Mouse (Mus musculus) MEL (cell line): ENCODE results near the gene Copg1.

Experiments
- CTCF ChIP-seq, 3 experiments: IDR thresholded peaks in 2 of 3; conservative IDR thresholded peaks in 1 of 3; 2 replicates each; pipeline ENCODE4 v1.5.1; 2011 to 2012; ENCODE audit warnings: low read length in 3 of 3, low read depth in 2 of 3, mild to moderate bottlenecking in 2 of 3, improper control_type of control experiment in 1 of 3, inconsistent platforms in 1 of 3, mixed read lengths in 1 of 3, moderate library complexity in 1 of 3; ENCODE audit not compliant: control insufficient read depth in 1 of 3, insufficient read depth in 1 of 3, poor library complexity in 1 of 3, severe bottlenecking in 1 of 3
- EP300 ChIP-seq, 2 experiments: IDR thresholded peaks; 2 replicates each; pipeline ENCODE4 v1.6.1; 2011; ENCODE audit warnings: improper control_type of control experiment in 2 of 2, low read length in 2 of 2, low read depth in 1 of 2, mild to moderate bottlenecking in 1 of 2
- ETS1 ChIP-seq: IDR thresholded peaks from 2 replicates; pipeline ENCODE4 v1.6.1; 2012; ENCODE audit warnings: low read depth, mild to moderate bottlenecking, inconsistent platforms, low read length, improper control_type of control experiment, moderate library complexity
- JUND ChIP-seq: IDR thresholded peaks from 2 replicates; pipeline ENCODE4 v1.6.1; 2011; ENCODE audit warnings: low read depth, mild to moderate bottlenecking, improper control_type of control experiment, low read length
- POLR2A ChIP-seq, 2 experiments: IDR thresholded peaks; 2 replicates each; pipeline ENCODE4 v1.6.1; 2011 to 2012; ENCODE audit warnings: low read length in 2 of 2, mild to moderate bottlenecking in 2 of 2, control low read depth in 1 of 2, improper control_type of control experiment in 1 of 2, low read depth in 1 of 2, moderate library complexity in 1 of 2; ENCODE audit not compliant: control insufficient read depth in 1 of 2, insufficient read depth in 1 of 2, poor library complexity in 1 of 2
- POLR2AphosphoS2 ChIP-seq: IDR thresholded peaks from 2 replicates; pipeline ENCODE4 v1.6.1; 2011; ENCODE audit warnings: low read length, improper control_type of control experiment
- POLR2AphosphoS5 ChIP-seq: IDR thresholded peaks from 2 replicates; pipeline ENCODE4 v1.6.1; 2012; ENCODE audit warnings: low read depth, borderline replicate concordance, mild to moderate bottlenecking, inconsistent platforms, low read length, moderate library complexity, mixed read lengths
- SIN3A ChIP-seq: IDR thresholded peaks from 2 replicates; pipeline ENCODE4 v1.6.1; 2012; ENCODE audit warnings: low read length, improper control_type of control experiment, inconsistent platforms
- SMC3 ChIP-seq: IDR thresholded peaks from 2 replicates; pipeline ENCODE4 v1.6.1; 2011; ENCODE audit warnings: low read depth, low read length, improper control_type of control experiment
- ZC3H11A ChIP-seq: IDR thresholded peaks from 2 replicates; pipeline ENCODE4 v1.6.1; 2012; ENCODE audit warnings: low read depth, mild to moderate bottlenecking, inconsistent platforms, low read length, improper control_type of control experiment
- ZMIZ1 ChIP-seq: IDR thresholded peaks from 2 replicates; pipeline ENCODE4 v1.6.1; 2012; ENCODE audit warnings: low read depth, mild to moderate bottlenecking, inconsistent platforms, low read length, improper control_type of control experiment, moderate library complexity

GRCm38 (mm10) chr6:87882221-87882620 lies 5.4 kb upstream of the Copg1 start:
- TF ChIP-seq EP300 (IDR thresholded peaks at IDR 0.05; ENCODE audit: low read depth in 1 of 2, low read length in 2 of 2): no peak
- no peak for TF ChIP-seq POLR2A (IDR thresholded peaks at IDR 0.05; ENCODE audit: control insufficient read depth in 1 of 2, insufficient read depth in 1 of 2, low read depth in 1 of 2, low read length in 2 of 2, poor library complexity in 1 of 2)
- no peak for TF ChIP-seq SMC3
- no peak for TF ChIP-seq JUND
- no peak for TF ChIP-seq ZMIZ1
- TF ChIP-seq SIN3A: no peak
- no peak for TF ChIP-seq ZC3H11A
- no peak for TF ChIP-seq CTCF (IDR thresholded peaks at IDR 0.05 in 2 of 3, conservative IDR thresholded peaks at IDR 0.05 in 1 of 3; ENCODE audit: control insufficient read depth in 1 of 3, insufficient read depth in 1 of 3, low read depth in 2 of 3, low read length in 3 of 3, poor library complexity in 1 of 3, severe bottlenecking in 1 of 3)
- no peak for TF ChIP-seq POLR2AphosphoS5
- TF ChIP-seq POLR2AphosphoS2: no peak
- no peak for TF ChIP-seq ETS1
